Comparison of ENCODE assay signal across 8 mouse cellular contexts in genomic region chr14:79873062-79873461, GRCm38 (mm10).
DNase-seq lines count a peak whose midpoint lies in the region; ATAC-seq and TF ChIP-seq lines count a peak whose summit lies in the region.

No protein-coding gene starts in this region.

- H3K9me3 ChIP-seq in hindbrain, embryonic 12.5 days (replicated peaks), result no peaks in the 10 kb centered on the region
- no peaks in the 10 kb centered on the region for H3K9me3 ChIP-seq in limb, embryonic 10.5 days (replicated peaks)
- no peaks in the 10 kb centered on the region for H3K9me3 ChIP-seq in stomach, postnatal 0 days (ENCODE audit: control insufficient read depth, low read length)

- DNase-seq in lung, postnatal 25 days (ENCODE audit: low spot score), result peak; percentile 0
- no peak for DNase-seq in lung, postnatal 4 days
- peak; percentile 42 for DNase-seq in limb, embryonic 10.5 days (ENCODE audit: low spot score)
- peak; percentile 14 for DNase-seq in stomach, postnatal 0 days (ENCODE audit: low spot score)
- no peak for DNase-seq in yolk sac, embryonic 10.5 days (ENCODE audit: low spot score)
- DNase-seq in layer of hippocampus, adult 8-10 months (ENCODE audit: low spot score in 2 of 2), result no peak
- no peak for DNase-seq in thymus, postnatal 36 days

- H3K4me2 ChIP-seq in hindbrain, embryonic 12.5 days (replicated peaks), result no peak overlapping the region
- H3K4me2 ChIP-seq in stomach, postnatal 0 days (replicated peaks; ENCODE audit: low read depth), result no peak overlapping the region

- ATAC-seq in hindbrain, embryonic 12.5 days (ENCODE audit: low FRiP score), result peak; percentile 73
- ATAC-seq in stomach, postnatal 0 days (ENCODE audit: low FRiP score, low TSS enrichment), result no peak

- H3K36me3 ChIP-seq in hindbrain, embryonic 12.5 days, result no peaks in the 10 kb centered on the region
- H3K36me3 ChIP-seq in limb, embryonic 10.5 days, result no peaks in the 10 kb centered on the region
- H3K36me3 ChIP-seq in stomach, postnatal 0 days (ENCODE audit: control insufficient read depth, insufficient read depth, low read length), result no peaks in the 10 kb centered on the region

- H3K4me1 ChIP-seq in hindbrain, embryonic 12.5 days, result peaks cover 19% of the 10 kb centered on the region
- peaks cover 15% of the 10 kb centered on the region for H3K4me1 ChIP-seq in limb, embryonic 10.5 days
- no peaks in the 10 kb centered on the region for H3K4me1 ChIP-seq in stomach, postnatal 0 days (replicated peaks; ENCODE audit: control insufficient read depth, insufficient read depth)

- no peak overlapping the region for H3K9ac ChIP-seq in hindbrain, embryonic 12.5 days
- no peak overlapping the region for H3K9ac ChIP-seq in stomach, postnatal 0 days (ENCODE audit: low read length)

- no peak overlapping the region for H3K4me3 ChIP-seq in hindbrain, embryonic 12.5 days
- H3K4me3 ChIP-seq in limb, embryonic 10.5 days, result no peak overlapping the region
- H3K4me3 ChIP-seq in stomach, postnatal 0 days (ENCODE audit: low read depth, low read length), result no peak overlapping the region

- TF ChIP-seq EP300 in stomach, postnatal 0 days (optimal IDR thresholded peaks at IDR 0.05), result no peak

- WGBS in hindbrain, embryonic 12.5 days, result 19% methylated on average over 13 of the region's 13 CpGs
- 37% methylated on average over 13 of the region's 13 CpGs for WGBS in limb, embryonic 10.5 days
- 19% methylated on average over 13 of the region's 13 CpGs for WGBS in stomach, postnatal 0 days

- peak overlapping the region; percentile 60; the same call in 1 of the 2 replicates for H3K27ac ChIP-seq in hindbrain, embryonic 12.5 days
- no peak overlapping the region for H3K27ac ChIP-seq in limb, embryonic 10.5 days
- no peak overlapping the region for H3K27ac ChIP-seq in stomach, postnatal 0 days (replicated peaks)

- no peak for TF ChIP-seq CTCF in stomach, postnatal 0 days (IDR thresholded peaks at IDR 0.05; ENCODE audit: low read depth)

- H3K27me3 ChIP-seq in hindbrain, embryonic 12.5 days, result peaks cover 24% of the 10 kb centered on the region
- peaks cover 17% of the 10 kb centered on the region; the same call in 1 of the 2 replicates for H3K27me3 ChIP-seq in limb, embryonic 10.5 days (ENCODE audit: low read depth, poor library complexity, severe bottlenecking)
- no peaks in the 10 kb centered on the region for H3K27me3 ChIP-seq in stomach, postnatal 0 days (ENCODE audit: control insufficient read depth, insufficient read depth, low read length)

Comparison
In these comparisons a context has a peak if more than half of its experiments do, and no peak if none do; other contexts are left out.
1. DNase-seq: peak in lung, postnatal 25 days (single experiment), limb, embryonic 10.5 days (single experiment) and stomach, postnatal 0 days (single experiment); none in lung, postnatal 4 days (0 of 2), yolk sac, embryonic 10.5 days (single experiment), layer of hippocampus, adult 8-10 months (0 of 2) and thymus, postnatal 36 days (0 of 2).